Mouse (Mus musculus) cerebellum, postnatal 10 days (tissue): ENCODE results near the gene Aif1.
A peak's percentile ranks its signal among the peaks of the same experiment; 100 is the strongest.

ENCODE experiments used
- DNase-seq, 2 experiments: peaks; one replicate each; pipeline ENCODE4 v3.0.0; 2021; ENCODE audit warnings: mixed read lengths in 2 of 2

Gene Aif1

GRCm38 (mm10) chr17:35175968-35176367 is at the start of gene Aif1:
Gene Aif1 (minus strand): TSS chr17:35176068.
- DNase-seq = no peak

DNA sequence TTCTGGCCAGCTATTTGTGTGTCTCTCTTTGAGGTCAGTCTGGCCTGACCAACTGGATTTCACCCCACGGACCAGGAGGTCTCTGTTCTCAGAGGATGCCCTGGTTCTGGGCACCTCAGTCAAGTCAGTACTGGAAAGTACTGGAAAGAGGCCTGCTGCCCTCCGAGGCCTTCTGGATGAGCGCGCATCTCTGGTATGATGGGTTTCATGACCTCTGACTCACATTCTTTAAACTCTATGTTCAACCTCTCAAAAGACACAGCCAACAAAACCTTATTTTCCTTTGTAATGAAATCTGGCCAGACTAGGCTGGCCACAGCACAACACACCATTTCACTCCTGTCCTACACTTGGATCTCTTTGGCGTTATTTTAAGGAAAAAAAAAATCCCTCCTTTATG is 49.6 kb upstream of the Aif1 start:
- DNase-seq = no peak

DNA sequence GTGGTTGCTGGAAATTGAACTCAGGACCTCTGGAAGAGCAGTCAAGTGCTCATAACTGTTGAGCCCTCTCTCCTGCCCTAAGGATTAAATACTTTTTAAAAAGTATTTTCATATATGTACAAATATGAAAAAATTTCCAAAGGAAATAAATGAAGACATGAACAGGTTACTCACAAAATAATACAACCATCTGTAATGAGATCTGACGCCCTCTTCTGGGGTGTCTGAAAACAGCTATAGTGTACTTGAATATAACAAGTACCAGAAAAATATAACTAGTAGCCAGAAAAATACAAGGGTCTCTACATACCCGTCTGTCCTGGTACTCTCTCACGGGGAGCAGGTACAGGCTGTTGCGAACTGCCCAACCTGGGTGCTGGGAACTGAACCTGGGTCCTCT is 48.8 kb upstream of the Aif1 start:
- DNase-seq = no peak

DNA sequence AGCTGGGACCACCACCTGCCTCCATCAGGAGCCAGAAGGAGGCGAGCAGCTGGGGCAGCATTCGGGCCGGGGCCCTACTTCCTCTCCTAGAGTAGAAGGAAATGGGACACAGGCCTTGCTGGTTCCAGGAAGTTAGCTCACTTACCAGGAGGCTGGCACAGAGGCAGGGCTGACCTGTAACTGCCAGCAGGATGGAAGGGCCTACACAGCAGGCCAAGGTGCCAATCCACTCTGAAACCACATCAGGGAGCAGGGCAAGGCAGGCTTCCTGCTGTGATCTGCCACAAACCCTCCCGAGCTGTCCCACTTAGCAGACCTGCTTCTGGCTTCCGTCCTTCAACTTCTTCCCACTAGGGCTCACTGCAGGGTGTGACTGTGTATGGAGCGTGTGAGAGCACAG is 46.4 kb upstream of the Aif1 start:
- no peak for DNase-seq

DNA sequence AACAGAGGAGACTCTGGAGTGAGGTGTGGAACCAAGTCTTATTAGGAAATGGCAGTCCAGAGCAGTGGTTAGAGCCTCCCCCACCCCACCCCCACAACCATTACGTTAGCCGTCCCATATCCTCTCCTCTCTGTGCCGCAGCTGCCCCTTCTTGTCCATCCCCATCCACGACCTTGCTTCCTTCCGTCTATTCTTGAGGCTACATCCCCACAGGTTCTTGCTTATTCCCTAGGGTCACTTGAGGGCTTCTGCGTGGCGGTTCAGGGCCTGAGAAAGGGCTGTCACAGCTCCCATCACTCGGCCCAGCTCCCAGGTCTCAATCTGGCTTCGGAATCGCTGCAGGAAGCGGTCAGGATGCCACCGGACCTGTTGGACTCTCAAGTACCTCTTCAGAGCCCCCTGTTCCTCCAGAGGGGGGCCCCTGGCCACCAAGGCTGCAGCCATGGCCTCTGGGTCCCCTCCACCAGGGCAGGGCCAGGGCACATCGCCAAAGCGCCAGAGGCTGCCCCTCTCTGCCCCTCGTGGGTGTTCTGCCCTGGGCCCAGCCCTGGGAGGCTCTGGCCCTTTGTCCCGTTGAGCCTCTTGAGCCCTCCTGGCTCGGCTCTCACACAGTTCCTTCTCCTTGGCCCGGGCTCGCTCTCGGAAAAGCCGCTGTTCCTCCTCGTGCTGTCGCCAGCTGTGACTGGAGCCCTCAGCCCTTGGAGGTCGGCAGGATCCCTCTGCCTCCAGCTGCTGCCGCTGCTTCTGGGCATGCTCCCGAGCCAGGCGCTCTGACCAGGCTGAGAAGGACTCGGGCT is 44.5 kb upstream of the Aif1 start, which contains the start of gene Gm16181:
Gene Gm16181, plus strand, starts transcription at position 679 of the 797 bp plus-strand sequence.
- DNase-seq = no peak

- no peak for DNase-seq
Observed at GRCm38 (mm10) chr17:35219601-35220041, 43.8 kb upstream of the Aif1 start.

DNA sequence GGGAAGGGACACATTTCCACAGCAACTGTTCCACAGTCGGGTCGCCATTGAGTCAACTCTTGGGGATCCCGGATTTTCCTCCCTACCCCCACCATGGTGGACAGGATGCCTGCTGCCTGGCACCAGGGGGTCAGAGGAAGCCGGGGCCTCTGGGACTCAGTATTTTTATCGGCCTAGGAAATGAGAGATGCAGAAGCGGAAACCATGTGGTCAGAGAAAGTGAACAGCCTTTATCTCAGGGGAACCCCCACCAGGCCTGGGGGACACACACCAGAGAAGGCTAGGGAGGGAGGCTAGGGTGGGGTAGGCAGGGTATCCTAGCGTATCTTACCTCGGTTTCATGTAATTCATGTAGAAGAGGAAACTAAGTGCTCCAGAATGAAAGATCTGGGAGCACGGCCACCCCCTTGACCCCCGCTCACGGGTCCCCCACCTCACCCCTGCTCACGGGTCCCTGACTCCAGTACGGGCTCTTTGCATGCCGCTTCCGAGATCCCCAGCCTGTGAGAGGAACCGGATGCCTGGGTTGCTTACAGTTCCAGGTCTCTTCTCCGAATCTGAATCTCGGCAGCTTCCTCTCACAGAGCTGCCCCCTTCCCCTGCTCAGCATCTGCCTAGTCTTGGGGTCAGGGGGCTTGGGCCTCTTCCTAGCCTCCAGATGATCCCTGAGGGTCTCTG is 42.8 kb upstream of the Aif1 start:
- DNase-seq = no peak

GRCm38 (mm10) chr17:35213071-35213470 is 37.2 kb upstream of the Aif1 start:
- DNase-seq = no peak

DNA sequence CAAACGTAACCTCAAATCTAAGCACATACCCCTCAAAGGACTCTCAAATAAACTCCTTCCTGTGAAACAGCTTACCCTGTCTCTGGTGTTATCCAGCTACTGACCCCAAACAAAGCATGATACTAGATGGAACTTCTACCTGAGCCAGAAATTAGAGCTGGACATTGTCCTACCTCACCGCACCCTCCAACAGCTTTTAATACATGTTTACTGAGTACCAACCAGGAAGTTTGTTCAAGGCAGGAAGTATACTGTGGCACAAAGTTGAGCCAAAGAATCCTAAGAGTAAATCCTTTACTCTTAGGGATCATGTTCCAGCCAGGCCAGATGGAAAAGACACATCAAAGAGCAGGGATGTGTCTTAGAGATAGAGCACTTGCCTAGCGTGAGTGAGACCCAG is 34.7 kb upstream of the Aif1 start:
- no peak for DNase-seq

DNA sequence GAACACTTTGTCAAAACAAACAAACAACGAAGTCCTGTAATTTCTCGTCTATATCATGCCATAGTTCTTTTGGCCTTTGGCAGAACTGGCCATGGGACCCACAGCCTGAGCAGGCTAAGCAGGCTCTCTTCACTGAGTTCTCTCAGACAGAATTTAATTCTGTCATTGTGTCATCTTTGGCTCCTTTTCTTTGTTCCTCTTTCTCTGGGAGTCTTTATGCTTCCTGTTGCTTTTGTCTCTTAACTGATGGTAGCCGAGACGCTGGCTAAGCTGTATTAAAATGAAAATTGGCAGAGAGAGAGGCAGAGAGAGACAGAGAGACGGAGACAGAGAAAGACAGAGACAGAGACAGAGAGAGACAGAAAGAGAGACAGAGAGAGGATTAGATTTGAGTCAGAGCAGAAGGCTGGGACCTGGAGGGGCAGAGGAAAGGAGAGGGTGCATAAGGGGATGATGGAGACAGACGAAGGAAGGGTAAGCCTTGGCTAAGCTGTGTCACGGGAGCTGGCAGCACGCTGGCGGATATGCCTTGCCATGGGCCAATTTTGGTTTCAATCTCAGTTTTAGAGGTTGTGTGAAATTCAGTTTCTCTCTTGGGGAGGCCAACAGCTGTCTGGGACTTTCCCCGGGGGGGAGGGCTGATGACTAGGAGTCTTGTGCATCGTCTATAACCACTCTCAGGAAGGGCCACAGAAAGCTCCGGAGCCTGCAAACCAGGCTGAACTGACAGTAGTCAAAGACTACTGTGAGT is 34.1 kb upstream of the Aif1 start:
- no peak for DNase-seq

DNA sequence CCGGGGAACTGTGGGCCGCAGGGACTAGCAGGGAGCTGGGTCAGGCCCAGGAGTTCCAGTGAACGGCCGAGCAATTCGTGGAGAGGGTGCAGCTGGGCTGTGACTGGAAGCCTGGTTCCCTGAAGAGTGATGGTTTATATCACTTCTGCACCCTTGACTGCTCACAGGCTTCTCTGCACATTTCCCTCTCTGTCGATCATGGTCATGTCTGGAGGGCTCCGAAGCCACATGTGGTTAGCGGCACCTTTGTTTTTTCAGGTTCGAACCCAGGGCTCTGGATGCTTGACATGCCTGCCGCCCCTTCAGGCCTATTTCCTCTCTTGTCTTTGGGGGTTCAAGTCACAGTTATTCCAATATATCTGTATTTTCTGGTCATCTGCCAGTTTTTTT is 29.5 kb upstream of the Aif1 start:
- DNase-seq = no peak

DNA sequence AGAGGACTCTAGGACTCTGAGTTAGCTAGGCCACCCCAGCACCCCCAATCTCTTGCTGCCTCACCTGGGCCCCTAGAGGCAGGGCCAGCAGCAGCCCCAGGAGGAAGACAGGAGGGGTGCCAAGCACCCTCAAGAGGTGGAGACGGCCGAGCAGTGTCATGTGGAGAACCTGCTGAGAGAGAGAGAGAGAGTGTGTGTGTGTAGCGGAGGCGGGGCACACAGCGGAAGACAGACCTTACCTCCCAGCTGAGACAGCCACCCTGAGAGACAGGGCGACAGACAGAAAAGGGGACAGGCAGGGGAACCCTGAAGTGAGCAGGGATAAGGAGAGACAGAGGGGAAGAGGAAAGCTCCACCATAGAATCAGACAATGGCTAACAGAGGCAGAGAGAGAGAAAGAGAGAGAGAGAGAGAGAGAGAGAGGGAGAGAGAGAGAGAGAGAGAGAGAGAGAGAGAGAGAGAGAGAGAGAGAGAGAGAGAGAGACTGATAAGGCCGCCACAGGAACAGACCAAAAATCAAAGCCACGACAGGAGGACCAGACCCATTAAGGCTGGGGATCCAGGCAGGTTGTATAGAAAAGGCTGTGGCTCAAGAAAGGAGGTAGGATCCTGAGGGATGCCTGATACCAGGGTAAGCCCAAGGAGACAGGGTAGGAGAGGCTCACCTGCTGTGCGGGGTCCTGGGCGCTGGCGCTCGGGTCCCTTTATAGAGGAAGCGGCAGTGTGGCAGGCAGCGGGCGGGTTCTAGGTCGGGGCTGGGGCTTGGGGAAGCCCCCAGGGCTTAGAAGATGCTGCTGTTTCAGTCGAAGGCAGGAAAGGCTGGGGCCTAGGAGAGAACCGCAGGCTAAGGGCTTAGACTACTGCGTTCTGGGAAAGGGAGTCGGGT is 28.9 kb upstream of the Aif1 start, which contains the start of gene Lta:
Gene Lta, minus strand, starts transcription at position 858 of the 886 bp plus-strand sequence.
- DNase-seq = no peak

DNA sequence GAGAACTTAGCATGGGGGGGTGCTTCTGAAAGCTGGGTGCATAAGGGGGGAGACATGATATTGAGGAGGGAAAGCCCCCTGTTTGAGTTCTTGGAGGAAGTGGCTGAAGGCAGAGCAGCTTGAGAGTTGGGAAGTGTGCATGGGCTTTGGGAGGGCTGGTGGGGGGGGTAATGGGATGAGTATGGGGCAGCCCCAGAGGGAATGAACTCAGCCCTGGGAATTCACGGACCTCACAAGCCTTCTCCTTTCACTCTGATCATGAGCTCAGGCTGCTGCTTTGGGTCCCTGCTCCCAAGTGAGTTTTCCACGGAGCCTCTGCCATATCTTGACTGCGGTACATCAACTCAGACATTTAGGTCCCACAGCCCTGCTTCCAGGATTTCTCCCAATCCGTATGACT is 26.6 kb upstream of the Aif1 start:
- no peak for DNase-seq

DNA sequence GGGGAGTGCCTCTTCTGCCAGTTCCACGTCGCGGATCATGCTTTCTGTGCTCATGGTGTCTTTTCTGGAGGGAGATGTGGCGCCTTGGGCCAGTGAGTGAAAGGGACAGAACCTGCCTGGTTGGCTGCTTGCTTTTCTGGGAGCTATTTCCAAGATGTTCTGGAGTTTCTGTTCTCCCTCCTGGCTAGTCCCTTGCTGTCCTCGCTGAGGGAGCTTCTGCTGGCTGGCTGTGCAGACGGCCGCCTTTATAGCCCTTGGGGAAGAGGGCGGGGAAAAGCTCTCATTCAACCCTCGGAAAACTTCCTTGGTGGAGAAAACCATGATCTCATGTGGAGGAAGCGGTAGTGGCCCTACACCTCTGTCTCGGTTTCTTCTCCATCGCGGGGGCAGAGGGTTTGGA is 25.9 kb upstream of the Aif1 start, which contains the start of gene Tnf:
Gene Tnf, minus strand, starts transcription at position 221 of the 400 bp plus-strand sequence.
- DNase-seq = no peak

- no peak for DNase-seq
Observed at GRCm38 (mm10) chr17:35201128-35201527, 25.3 kb upstream of the Aif1 start.

GRCm38 (mm10) chr17:35200398-35200797 is 24.5 kb upstream of the Aif1 start:
- no peak for DNase-seq

- DNase-seq = no peak
Observed at GRCm38 (mm10) chr17:35198946-35199345, 23.1 kb upstream of the Aif1 start.

DNA sequence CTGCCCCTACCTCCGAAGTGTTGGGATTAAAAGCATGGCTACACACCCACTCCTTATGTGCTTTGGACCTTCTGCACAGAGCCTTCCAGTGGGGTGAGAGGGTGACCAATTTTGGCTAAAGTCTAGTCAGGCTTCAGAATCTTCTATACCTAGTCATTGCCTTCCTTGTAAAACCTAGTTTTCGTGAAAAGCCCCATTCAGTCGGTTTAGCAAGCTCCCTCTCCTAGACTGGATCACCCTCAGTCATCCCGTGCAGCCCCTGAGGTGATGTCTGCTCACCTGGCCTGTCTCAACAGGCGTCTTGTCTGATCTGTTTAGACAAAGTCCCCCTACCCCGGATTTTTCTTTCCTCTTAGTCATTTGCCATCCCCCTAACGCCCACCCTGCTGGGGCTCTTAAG is 22.2 kb upstream of the Aif1 start:
- no peak for DNase-seq

GRCm38 (mm10) chr17:35197126-35197525 is 21.3 kb upstream of the Aif1 start:
- DNase-seq = no peak

GRCm38 (mm10) chr17:35196321-35196641 is 20.4 kb upstream of the Aif1 start:
- no peak for DNase-seq

GRCm38 (mm10) chr17:35195631-35196320 is 19.9 kb upstream of the Aif1 start:
- peak; percentile 84 to 86 for DNase-seq
